Mouse (Mus musculus) heart, postnatal 0 days (tissue): Measurements from ENCODE around the gene Prkar1b.

Experiments used
- CTCF ChIP-seq: IDR thresholded peaks from 2 replicates; pipeline ENCODE4 v1.5.1; 2016; ENCODE audit warnings: antibody characterized with exemption, control low read depth, low read depth
- EP300 ChIP-seq: IDR thresholded peaks from 2 replicates; pipeline ENCODE4 v1.6.1; 2016; ENCODE audit warnings: antibody characterized with exemption, low read depth

GRCm38 (mm10) chr5:139149681-139150602 is at the start of gene Prkar1b, which contains the start of gene Dnaaf5:
- no peak for TF ChIP-seq CTCF
- no peak for TF ChIP-seq EP300
